Mouse (Mus musculus): ENCODE measurements at regions not wholly inside any gene's neighbourhood (a gene's known extent, or its start where the extent isn't known, plus 50 kb on each side); places are given as distances from the start of the nearest gene placed in this dataset.
A peak's percentile ranks its signal among the peaks of the same experiment; 100 is the strongest.

DNA sequence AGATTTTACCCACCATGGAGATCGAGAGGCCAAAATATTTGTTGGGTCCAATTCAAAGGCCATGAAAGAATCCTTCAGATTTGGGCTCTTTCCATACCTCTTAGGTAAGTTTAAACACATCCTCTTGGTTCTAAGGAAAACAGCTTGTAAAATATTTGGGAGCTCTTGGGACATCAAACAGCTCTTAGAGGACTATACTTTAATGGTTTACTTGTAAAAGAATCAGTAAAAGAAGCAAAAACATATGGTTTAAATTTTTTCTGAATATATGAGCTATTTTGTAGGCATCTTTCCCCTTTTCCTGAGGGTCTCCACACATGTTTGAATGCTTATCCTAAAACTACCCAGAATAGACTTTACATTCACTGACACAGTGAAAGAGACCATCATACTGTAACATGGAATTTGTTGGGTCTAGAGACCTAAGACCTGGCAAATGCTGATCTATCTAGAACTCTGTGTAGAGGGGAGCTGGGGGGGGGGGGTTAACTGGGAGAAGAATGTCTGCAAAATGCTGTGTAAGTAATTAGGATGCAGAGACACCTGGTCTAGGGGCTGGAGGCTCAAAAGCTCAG, 140.3 kb upstream of the Tmem72 start:
- TF ChIP-seq POLR2A (IDR thresholded peaks at IDR 0.05; ENCODE audit: control insufficient read depth, low read depth, low read length) (no peak), CTCF (IDR thresholded peaks at IDR 0.05; ENCODE audit: control insufficient read depth, insufficient read depth, insufficient replicate concordance, low read depth, low read length) (no peak)
- H3K4me1 ChIP-seq (ENCODE audit: control insufficient read depth, insufficient read depth, low read length) = peaks cover 3% of the 10 kb centered on the region
- peak overlapping the region; percentile 74 for H3K27ac ChIP-seq (ENCODE audit: control insufficient read depth, insufficient read depth, low read depth, low read length)
- peak overlapping the region; percentile 81; the same call in 1 of the 2 replicates for H3K4me3 ChIP-seq (ENCODE audit: control insufficient read depth, low read depth, low read length)
- no peaks in the 10 kb centered on the region for H3K36me3 ChIP-seq (ENCODE audit: control insufficient read depth, insufficient read depth, low read length)
- no peaks in the 10 kb centered on the region for H3K27me3 ChIP-seq (ENCODE audit: control insufficient read depth, insufficient read depth, low read length)

DNA sequence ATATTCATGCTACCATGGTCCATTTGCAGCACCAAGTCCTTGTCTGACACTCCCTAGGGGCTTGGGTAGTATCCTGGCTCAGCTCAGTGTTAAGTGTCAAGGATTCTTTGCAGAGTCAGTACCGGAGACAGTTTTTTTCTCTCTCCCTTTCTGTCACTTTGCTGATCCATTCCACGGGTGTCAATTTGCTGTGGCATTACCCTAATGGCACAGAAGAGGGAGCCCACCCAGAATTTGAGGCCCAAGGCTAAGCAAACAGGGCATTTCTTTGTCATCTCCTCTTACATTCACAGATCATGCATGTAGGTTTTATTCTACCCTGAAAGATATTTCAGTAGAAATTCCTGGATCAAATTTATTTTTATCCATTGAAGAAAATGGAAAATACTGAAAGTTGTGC, 146.4 kb upstream of the Tmem72 start:
- Histone ChIP-seq H3K27ac (ENCODE audit: control insufficient read depth, insufficient read depth, low read depth, low read length) (no peak overlapping the region), H3K4me1 (ENCODE audit: control insufficient read depth, insufficient read depth, low read length) (peaks cover 3% of the 10 kb centered on the region), H3K27me3 (ENCODE audit: control insufficient read depth, insufficient read depth, low read length) (no peaks in the 10 kb centered on the region), H3K36me3 (ENCODE audit: control insufficient read depth, insufficient read depth, low read length) (no peaks in the 10 kb centered on the region), H3K4me3 (ENCODE audit: control insufficient read depth, low read depth, low read length) (no peak overlapping the region)
- no peak for TF ChIP-seq POLR2A (IDR thresholded peaks at IDR 0.05; ENCODE audit: control insufficient read depth, low read depth, low read length)
- no peak for TF ChIP-seq CTCF (IDR thresholded peaks at IDR 0.05; ENCODE audit: control insufficient read depth, insufficient read depth, insufficient replicate concordance, low read depth, low read length)

DNA sequence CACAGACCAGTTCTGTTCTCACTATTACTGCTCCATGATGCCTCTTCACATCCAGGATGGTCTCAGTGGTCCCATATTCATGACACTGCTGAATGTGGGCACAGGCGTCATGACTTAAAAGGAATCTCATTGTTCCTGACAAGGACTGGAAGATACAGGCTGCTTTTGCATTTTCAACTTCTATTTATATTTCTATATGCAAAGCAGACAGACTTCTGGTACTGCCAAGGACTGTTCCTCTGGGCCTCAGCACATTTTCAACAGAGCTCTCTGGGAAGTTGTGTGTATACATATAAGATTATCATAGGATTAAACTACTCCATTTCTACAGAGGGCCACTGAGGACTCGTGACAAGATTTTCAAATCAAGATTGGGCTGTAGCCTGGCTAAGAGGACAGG, 146.9 kb upstream of the Tmem72 start:
- Histone ChIP-seq H3K4me1 (ENCODE audit: control insufficient read depth, insufficient read depth, low read length) (0 out of 2 replicates have a peak, but pooled peaks cover under 1% of the 10 kb centered on the region), H3K36me3 (ENCODE audit: control insufficient read depth, insufficient read depth, low read length) (no peaks in the 10 kb centered on the region), H3K4me3 (ENCODE audit: control insufficient read depth, low read depth, low read length) (no peak overlapping the region), H3K27me3 (ENCODE audit: control insufficient read depth, insufficient read depth, low read length) (no peaks in the 10 kb centered on the region), H3K27ac (ENCODE audit: control insufficient read depth, insufficient read depth, low read depth, low read length) (no peak overlapping the region)
- TF ChIP-seq POLR2A (IDR thresholded peaks at IDR 0.05; ENCODE audit: control insufficient read depth, low read depth, low read length) (no peak), CTCF (IDR thresholded peaks at IDR 0.05; ENCODE audit: control insufficient read depth, insufficient read depth, insufficient replicate concordance, low read depth, low read length) (no peak)

DNA sequence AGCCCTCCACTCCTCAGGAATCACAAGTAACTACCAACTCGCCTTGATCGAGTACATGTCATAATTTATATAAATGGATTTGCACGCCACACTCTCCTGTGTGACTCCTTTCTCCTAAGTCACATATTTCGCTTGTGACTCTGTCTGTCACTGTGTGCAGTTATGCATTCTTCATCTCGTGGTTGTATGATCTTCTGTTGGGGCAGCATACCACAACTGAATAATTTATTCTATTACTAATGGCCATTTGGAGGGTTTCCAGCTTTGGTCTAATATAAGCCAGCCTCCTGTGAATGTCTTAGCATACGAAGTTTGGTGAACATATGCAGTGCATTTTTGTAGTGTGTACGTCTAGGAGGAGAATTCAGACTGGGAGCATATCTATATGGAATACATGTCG, 176.6 kb upstream of the Tmem72 start:
- H3K27ac ChIP-seq (ENCODE audit: control insufficient read depth, insufficient read depth, low read depth, low read length) = no peak overlapping the region
- no peak overlapping the region for H3K4me3 ChIP-seq (ENCODE audit: control insufficient read depth, low read depth, low read length)
- H3K36me3 ChIP-seq (ENCODE audit: control insufficient read depth, insufficient read depth, low read length) = no peaks in the 10 kb centered on the region
- H3K4me1 ChIP-seq (ENCODE audit: control insufficient read depth, insufficient read depth, low read length) = no peaks in the 10 kb centered on the region
- no peaks in the 10 kb centered on the region for H3K27me3 ChIP-seq (ENCODE audit: control insufficient read depth, insufficient read depth, low read length)
- TF ChIP-seq POLR2A (IDR thresholded peaks at IDR 0.05; ENCODE audit: control insufficient read depth, low read depth, low read length) (no peak), CTCF (IDR thresholded peaks at IDR 0.05; ENCODE audit: control insufficient read depth, insufficient read depth, insufficient replicate concordance, low read depth, low read length) (no peak)

DNA sequence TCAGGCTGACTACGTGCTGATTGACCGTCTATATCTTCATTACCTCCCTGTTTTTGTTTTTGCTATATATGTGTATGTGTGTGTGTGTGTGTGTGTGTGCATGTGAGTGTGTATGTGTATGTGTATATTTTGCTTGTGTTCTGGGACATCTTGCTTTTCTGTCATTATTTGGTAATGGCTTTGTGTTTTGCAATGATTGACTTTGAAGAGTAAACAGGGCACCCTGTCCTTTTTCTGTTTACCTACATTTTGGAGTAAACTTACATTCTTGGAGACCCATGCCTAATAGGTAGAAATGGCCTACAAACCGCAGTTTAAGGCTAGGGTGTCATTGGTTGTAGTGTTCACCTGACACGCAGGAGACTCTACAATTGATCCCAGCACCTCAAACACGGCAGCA, 177.5 kb upstream of the Tmem72 start:
- Histone ChIP-seq H3K4me1 (ENCODE audit: control insufficient read depth, insufficient read depth, low read length) (no peaks in the 10 kb centered on the region), H3K27me3 (ENCODE audit: control insufficient read depth, insufficient read depth, low read length) (no peaks in the 10 kb centered on the region), H3K36me3 (ENCODE audit: control insufficient read depth, insufficient read depth, low read length) (no peaks in the 10 kb centered on the region), H3K27ac (ENCODE audit: control insufficient read depth, insufficient read depth, low read depth, low read length) (no peak overlapping the region), H3K4me3 (ENCODE audit: control insufficient read depth, low read depth, low read length) (no peak overlapping the region)
- TF ChIP-seq POLR2A (IDR thresholded peaks at IDR 0.05; ENCODE audit: control insufficient read depth, low read depth, low read length) (no peak), CTCF (IDR thresholded peaks at IDR 0.05; ENCODE audit: control insufficient read depth, insufficient read depth, insufficient replicate concordance, low read depth, low read length) (no peak)

DNA sequence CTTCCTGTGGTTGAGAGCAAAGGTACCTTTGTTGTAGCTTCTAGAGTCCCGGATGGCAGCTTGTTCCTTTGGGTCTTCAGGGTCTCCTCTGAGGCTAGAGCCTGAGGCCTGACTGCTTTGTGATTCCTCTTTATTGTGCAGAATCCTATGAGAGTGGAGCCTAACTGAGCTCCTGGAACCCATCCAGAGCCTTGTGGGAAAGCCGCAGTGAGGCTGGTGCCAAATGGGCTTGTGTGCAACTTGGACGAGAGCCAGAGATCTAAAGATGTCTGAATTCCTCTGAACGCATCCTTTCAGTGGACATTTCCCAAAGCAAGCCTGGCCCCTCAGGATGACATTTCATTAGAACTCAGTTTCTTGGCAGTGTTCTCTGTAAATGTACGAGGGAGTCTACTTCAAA, 178.4 kb upstream of the Tmem72 start:
- Histone ChIP-seq H3K36me3 (ENCODE audit: control insufficient read depth, insufficient read depth, low read length) (no peaks in the 10 kb centered on the region), H3K27ac (ENCODE audit: control insufficient read depth, insufficient read depth, low read depth, low read length) (no peak overlapping the region)
- TF ChIP-seq POLR2A (IDR thresholded peaks at IDR 0.05; ENCODE audit: control insufficient read depth, low read depth, low read length) (no peak), CTCF (IDR thresholded peaks at IDR 0.05; ENCODE audit: control insufficient read depth, insufficient read depth, insufficient replicate concordance, low read depth, low read length) (no peak)

DNA sequence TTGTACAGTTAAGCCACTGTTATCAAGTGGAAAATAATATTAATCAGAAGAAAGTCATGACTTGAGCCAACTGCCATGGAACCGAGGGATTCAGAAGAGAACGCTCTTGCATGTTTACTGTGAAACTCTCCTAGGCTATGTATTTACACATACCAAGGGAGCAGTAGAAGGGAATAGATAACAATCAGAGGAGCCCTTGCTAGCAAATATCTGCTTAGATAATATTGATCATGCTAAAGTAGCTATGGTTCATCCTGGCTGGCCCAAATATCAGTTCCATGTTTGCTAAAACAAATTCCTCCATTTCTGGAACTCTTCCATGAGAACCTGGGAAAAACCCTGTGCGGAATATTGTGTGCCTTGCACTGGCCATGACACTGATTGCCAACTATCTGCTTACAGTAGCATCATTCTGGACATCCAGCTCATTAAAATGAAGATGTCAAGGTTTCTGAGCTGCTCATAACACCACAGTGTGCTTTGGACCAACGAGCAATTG, 179.5 kb upstream of the Tmem72 start:
- Histone ChIP-seq H3K4me3 (ENCODE audit: control insufficient read depth, low read depth, low read length) (no peak overlapping the region), H3K4me1 (ENCODE audit: control insufficient read depth, insufficient read depth, low read length) (no peaks in the 10 kb centered on the region), H3K27ac (ENCODE audit: control insufficient read depth, insufficient read depth, low read depth, low read length) (no peak overlapping the region), H3K27me3 (ENCODE audit: control insufficient read depth, insufficient read depth, low read length) (no peaks in the 10 kb centered on the region), H3K36me3 (ENCODE audit: control insufficient read depth, insufficient read depth, low read length) (no peaks in the 10 kb centered on the region)
- no peak for TF ChIP-seq CTCF (IDR thresholded peaks at IDR 0.05; ENCODE audit: control insufficient read depth, insufficient read depth, insufficient replicate concordance, low read depth, low read length)
- no peak for TF ChIP-seq POLR2A (IDR thresholded peaks at IDR 0.05; ENCODE audit: control insufficient read depth, low read depth, low read length)

More for the DNA sequence above, 178.4 kb upstream of the Tmem72 start:
- Histone ChIP-seq H3K27me3 (ENCODE audit: control insufficient read depth, insufficient read depth, low read length) (no peaks in the 10 kb centered on the region), H3K4me3 (ENCODE audit: control insufficient read depth, low read depth, low read length) (no peak overlapping the region), H3K4me1 (ENCODE audit: control insufficient read depth, insufficient read depth, low read length) (no peaks in the 10 kb centered on the region)

Measured in testis, adult 2 months (tissue).